Mouse (Mus musculus): Measurements from ENCODE around the gene Pir. TPM values are rescaled to one million over a fixed set of nuclear protein-coding genes. Genes with fewer than 3 reads are reported as not detected.
A peak's percentile ranks its signal among the peaks of the same experiment; 100 is the strongest.

Pir gene
- 0.97 and 0.99 TPM in 2 replicates for polyA plus RNA-seq (2012; rRNA removed)

DNA sequence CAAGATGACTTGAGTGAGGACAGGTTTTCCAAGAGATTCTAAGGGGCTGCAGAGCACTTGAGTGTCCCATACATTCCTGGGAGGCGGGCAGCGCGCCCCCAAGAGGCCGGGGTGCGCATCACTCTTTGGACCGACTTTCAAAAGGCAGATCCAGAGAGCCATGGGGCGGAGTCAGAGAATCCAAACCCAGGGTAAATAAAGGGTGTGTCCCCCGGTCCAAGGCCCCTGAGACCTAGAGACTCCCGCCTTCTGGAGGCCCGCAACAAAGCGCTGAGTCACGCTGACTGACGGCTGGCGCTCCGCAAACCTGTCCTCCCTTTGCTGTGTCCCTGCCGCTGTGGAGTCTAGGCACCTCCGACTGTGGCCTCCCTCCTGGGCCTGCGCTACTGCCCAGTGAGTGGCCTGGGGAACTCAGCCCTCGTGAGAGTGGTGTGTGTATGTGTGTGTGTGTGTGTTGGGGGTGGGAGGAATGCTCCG lies at the start of gene Pir:
Gene Pir, plus strand, starts transcription at position 87 of the 477 bp plus-strand sequence.
- Histone ChIP-seq H3K27me3 (ENCODE audit: control insufficient read depth, insufficient read depth, low read length) (no peaks in the 10 kb centered on the region), H3K27ac (ENCODE audit: insufficient read depth, low read length) (no peak within 1 kb of the TSS), H3K36me3 (ENCODE audit: control insufficient read depth, insufficient read depth, low read length) (no peaks in the 10 kb centered on the region), H3K4me3 (ENCODE audit: extremely low read depth, insufficient read depth, insufficient read length) (peak within 1 kb of the TSS; percentile 30), H3K4me1 (ENCODE audit: control insufficient read depth, insufficient read depth, insufficient read length) (peaks cover 3% of the 10 kb centered on the region; the same call in 1 of the 2 replicates)
- WGBS, result 24% methylated on average over 20 of the region's 20 CpGs
- no peak for DNase-seq (ENCODE audit: low read depth in 1 of 2, low spot score in 2 of 2)
- TF ChIP-seq CTCF (IDR thresholded peaks at IDR 0.05; ENCODE audit: extremely low read depth, insufficient read depth, insufficient read length, insufficient replicate concordance), result no peak
- TF ChIP-seq POLR2A (IDR thresholded peaks at IDR 0.05; ENCODE audit: low read depth, low read length), result no peak

DNA sequence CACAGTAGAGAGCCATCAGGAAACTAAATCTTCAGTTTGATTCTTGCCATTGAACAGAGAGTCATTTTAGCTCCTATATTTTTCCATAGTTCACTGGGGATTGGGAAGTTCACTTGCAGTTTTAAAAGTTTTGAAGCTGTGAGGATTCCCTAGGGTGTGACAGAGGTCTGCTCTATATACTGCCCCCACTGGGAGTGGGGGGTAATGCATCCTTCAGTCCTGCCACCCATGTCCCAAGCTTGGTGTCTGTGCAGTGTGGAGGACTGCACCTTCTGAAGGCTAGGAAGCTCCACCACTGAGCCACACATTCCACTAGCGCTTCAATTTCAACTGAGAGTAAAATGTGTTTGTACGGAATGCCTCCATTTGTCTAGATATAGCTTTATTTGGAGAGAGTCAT lies 47.2 kb upstream of the Pir start:
- TF ChIP-seq CTCF (IDR thresholded peaks at IDR 0.05; ENCODE audit: extremely low read depth, insufficient read depth, insufficient read length, insufficient replicate concordance) (peak; percentile 22; the same call in 1 of the 2 replicates), POLR2A (IDR thresholded peaks at IDR 0.05; ENCODE audit: low read depth, low read length) (no peak)
- 79% methylated on average over 2 of the region's 2 CpGs for WGBS

DNA sequence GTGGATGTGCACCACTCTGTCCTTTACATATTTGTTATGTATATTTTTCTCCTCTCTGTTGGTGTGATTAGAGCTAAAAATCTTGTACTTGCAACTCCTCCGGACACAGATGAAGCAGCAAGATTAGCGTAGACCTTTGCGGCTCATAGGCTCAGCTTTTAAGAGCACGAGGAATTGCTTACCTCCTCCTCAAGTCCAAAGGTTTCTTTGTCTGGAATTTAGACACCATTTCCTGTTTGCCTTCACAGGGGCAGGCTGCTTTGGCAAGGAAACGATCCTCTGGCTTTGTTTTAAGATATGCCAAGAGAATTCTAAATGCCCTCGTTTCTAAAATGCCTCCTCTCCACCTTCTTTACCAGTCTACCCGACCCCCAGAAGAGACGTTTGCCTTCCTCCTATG lies 35.8 kb upstream of the Pir start:
- no peak for TF ChIP-seq CTCF (IDR thresholded peaks at IDR 0.05; ENCODE audit: extremely low read depth, insufficient read depth, insufficient read length, insufficient replicate concordance)
- TF ChIP-seq POLR2A (IDR thresholded peaks at IDR 0.05; ENCODE audit: low read depth, low read length), result no peak
- Histone ChIP-seq H3K27me3 (ENCODE audit: control insufficient read depth, insufficient read depth, low read length) (no peaks in the 10 kb centered on the region), H3K4me1 (ENCODE audit: control insufficient read depth, insufficient read depth, insufficient read length) (no peaks in the 10 kb centered on the region), H3K36me3 (ENCODE audit: control insufficient read depth, insufficient read depth, low read length) (no peaks in the 10 kb centered on the region), H3K27ac (ENCODE audit: insufficient read depth, low read length) (no peak overlapping the region), H3K4me3 (ENCODE audit: extremely low read depth, insufficient read depth, insufficient read length) (no peak overlapping the region)
- WGBS, result 79% methylated on average over 8 of the region's 8 CpGs
- DNase-seq (ENCODE audit: low read depth in 1 of 2, low spot score in 2 of 2), result no peak

More for the DNA sequence above, 47.2 kb upstream of the Pir start:
- Histone ChIP-seq H3K27me3 (ENCODE audit: control insufficient read depth, insufficient read depth, low read length) (no peaks in the 10 kb centered on the region), H3K27ac (ENCODE audit: insufficient read depth, low read length) (no peak overlapping the region), H3K4me3 (ENCODE audit: extremely low read depth, insufficient read depth, insufficient read length) (no peak overlapping the region), H3K4me1 (ENCODE audit: control insufficient read depth, insufficient read depth, insufficient read length) (no peaks in the 10 kb centered on the region), H3K36me3 (ENCODE audit: control insufficient read depth, insufficient read depth, low read length) (no peaks in the 10 kb centered on the region)
- DNase-seq (ENCODE audit: low read depth in 1 of 2, low spot score in 2 of 2), result peak in 1 of 2 experiments; percentile 12

DNA sequence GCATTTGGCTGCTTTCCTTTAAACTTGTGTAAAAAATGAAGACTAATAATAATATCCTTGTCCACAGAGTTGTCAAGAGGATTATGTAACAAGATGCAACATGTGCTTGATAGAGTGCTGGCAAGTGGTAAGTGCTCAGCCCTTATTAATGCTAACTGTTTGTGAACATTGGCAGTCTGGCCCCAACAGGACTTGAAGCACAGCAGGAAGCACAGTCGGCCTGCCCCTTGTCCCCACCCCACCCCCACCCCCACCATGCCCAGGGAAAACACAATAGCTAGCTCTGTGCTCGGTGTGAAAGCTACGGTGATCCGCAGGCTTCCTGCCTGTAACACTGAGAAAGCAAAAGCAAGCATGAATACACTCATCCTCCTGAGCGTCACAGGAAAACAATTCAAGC lies 23.5 kb upstream of the Pir start:
- TF ChIP-seq POLR2A (IDR thresholded peaks at IDR 0.05; ENCODE audit: low read depth, low read length), result no peak
- TF ChIP-seq CTCF (IDR thresholded peaks at IDR 0.05; ENCODE audit: extremely low read depth, insufficient read depth, insufficient read length, insufficient replicate concordance), result no peak
- DNase-seq (ENCODE audit: low read depth in 1 of 2, low spot score in 2 of 2), result no peak
- Histone ChIP-seq H3K27ac (ENCODE audit: insufficient read depth, low read length) (no peak overlapping the region), H3K27me3 (ENCODE audit: control insufficient read depth, insufficient read depth, low read length) (no peaks in the 10 kb centered on the region), H3K36me3 (ENCODE audit: control insufficient read depth, insufficient read depth, low read length) (no peaks in the 10 kb centered on the region), H3K4me1 (ENCODE audit: control insufficient read depth, insufficient read depth, insufficient read length) (no peaks in the 10 kb centered on the region), H3K4me3 (ENCODE audit: extremely low read depth, insufficient read depth, insufficient read length) (no peak overlapping the region)
- 34% methylated on average over 5 of the region's 5 CpGs for WGBS

DNA sequence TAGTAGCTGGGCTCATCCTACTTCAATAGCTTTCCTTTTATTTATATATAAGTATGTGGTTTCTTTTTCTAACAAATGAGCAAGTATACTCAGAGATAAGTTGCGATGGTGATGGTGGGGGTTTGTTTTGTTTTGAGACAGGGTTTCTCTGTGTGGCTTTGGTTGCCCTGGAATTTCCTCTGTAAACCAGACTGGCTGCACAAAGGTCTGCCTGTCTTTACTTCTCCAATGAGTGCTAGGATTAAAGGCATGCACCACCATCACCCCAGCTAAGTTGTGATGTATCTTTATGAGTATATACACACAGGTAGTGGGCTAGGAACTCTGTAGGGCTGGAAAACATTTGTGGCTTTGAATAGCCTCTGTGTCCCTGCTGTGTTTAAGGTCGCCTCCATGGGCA lies 22.4 kb upstream of the Pir start:
- Histone ChIP-seq H3K36me3 (ENCODE audit: control insufficient read depth, insufficient read depth, low read length) (no peaks in the 10 kb centered on the region), H3K27ac (ENCODE audit: insufficient read depth, low read length) (no peak overlapping the region), H3K4me3 (ENCODE audit: extremely low read depth, insufficient read depth, insufficient read length) (no peak overlapping the region), H3K27me3 (ENCODE audit: control insufficient read depth, insufficient read depth, low read length) (no peaks in the 10 kb centered on the region), H3K4me1 (ENCODE audit: control insufficient read depth, insufficient read depth, insufficient read length) (no peaks in the 10 kb centered on the region)
- no peak for TF ChIP-seq POLR2A (IDR thresholded peaks at IDR 0.05; ENCODE audit: low read depth, low read length)
- no peak for TF ChIP-seq CTCF (IDR thresholded peaks at IDR 0.05; ENCODE audit: extremely low read depth, insufficient read depth, insufficient read length, insufficient replicate concordance)
- no peak for DNase-seq (ENCODE audit: low read depth in 1 of 2, low spot score in 2 of 2)
- 75% methylated on average over 2 of the region's 2 CpGs for WGBS

DNA sequence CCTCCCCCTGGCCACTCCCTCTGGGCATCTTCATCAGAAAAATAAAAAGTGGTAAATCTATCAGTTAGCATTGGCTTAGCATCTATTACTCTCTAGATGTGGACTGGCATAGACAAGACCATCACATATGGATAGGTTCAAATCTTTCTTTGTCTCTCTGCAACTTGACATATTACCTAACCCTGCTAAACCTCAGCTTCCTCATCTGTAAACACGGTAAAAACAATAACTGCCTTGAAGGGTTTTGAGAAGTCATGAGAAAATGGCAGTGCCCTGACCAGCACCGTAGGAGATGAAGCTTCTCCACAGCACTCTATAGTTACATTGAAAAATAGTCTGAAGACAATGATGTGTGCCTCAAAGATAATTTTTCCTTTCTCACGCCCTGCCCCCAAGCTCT lies 12.6 kb upstream of the Pir start:
- no peak for DNase-seq (ENCODE audit: low read depth in 1 of 2, low spot score in 2 of 2)
- TF ChIP-seq CTCF (IDR thresholded peaks at IDR 0.05; ENCODE audit: extremely low read depth, insufficient read depth, insufficient read length, insufficient replicate concordance), result no peak
- no peak for TF ChIP-seq POLR2A (IDR thresholded peaks at IDR 0.05; ENCODE audit: low read depth, low read length)
- 49% methylated on average over 3 of the region's 3 CpGs for WGBS
- Histone ChIP-seq H3K4me3 (ENCODE audit: extremely low read depth, insufficient read depth, insufficient read length) (no peak overlapping the region), H3K36me3 (ENCODE audit: control insufficient read depth, insufficient read depth, low read length) (no peaks in the 10 kb centered on the region), H3K27ac (ENCODE audit: insufficient read depth, low read length) (no peak overlapping the region), H3K27me3 (ENCODE audit: control insufficient read depth, insufficient read depth, low read length) (no peaks in the 10 kb centered on the region), H3K4me1 (ENCODE audit: control insufficient read depth, insufficient read depth, insufficient read length) (no peaks in the 10 kb centered on the region; the same call in none of the 2 replicates)

DNA sequence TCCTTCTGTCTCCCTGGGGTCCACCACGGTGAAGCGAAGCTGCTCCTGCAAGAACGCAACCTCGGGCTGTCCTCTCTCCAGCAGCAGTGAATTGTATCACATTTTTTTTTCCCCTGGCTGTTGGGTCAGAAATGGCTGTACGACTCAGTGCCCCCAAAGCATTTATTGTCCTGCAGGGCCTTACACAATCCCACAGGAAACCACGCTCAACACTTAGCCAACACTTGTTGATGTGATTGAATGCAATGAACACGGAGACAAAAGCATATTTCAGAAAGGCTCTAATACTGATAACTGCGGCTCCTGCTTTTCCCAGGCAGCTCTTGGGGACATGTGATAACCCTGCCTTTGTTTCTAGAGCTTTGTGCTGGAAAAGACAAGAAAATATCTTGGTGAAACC lies 11.1 kb upstream of the Pir start, which contains the start of gene Bmx:
Gene Bmx, minus strand, starts transcription at position 137 of the 400 bp plus-strand sequence.
- DNase-seq (ENCODE audit: low read depth in 1 of 2, low spot score in 2 of 2), result no peak
- Histone ChIP-seq H3K36me3 (ENCODE audit: control insufficient read depth, insufficient read depth, low read length) (no peaks in the 10 kb centered on the region), H3K4me1 (ENCODE audit: control insufficient read depth, insufficient read depth, insufficient read length) (no peaks in the 10 kb centered on the region; the same call in none of the 2 replicates), H3K4me3 (ENCODE audit: extremely low read depth, insufficient read depth, insufficient read length) (no peak within 1 kb of the TSS), H3K27me3 (ENCODE audit: control insufficient read depth, insufficient read depth, low read length) (no peaks in the 10 kb centered on the region), H3K27ac (ENCODE audit: insufficient read depth, low read length) (peak within 1 kb of the TSS; percentile 43; the same call in 1 of the 2 replicates)
- 71% methylated on average over 8 of the region's 8 CpGs for WGBS
- no peak for TF ChIP-seq POLR2A (IDR thresholded peaks at IDR 0.05; ENCODE audit: low read depth, low read length)
- no peak for TF ChIP-seq CTCF (IDR thresholded peaks at IDR 0.05; ENCODE audit: extremely low read depth, insufficient read depth, insufficient read length, insufficient replicate concordance)

All from spleen, adult 2 months (tissue).